Mouse (Mus musculus) natural killer cell, adult 2 months (primary cell): ENCODE measurements at regions not wholly inside any gene's neighbourhood (a gene's known extent, or its start where the extent isn't known, plus 50 kb on each side); places are given as distances from the start of the nearest gene placed in this dataset.

ENCODE experiments used
- DNase-seq, 2 experiments: peaks; one replicate each; pipeline ENCODE4 v3.0.0; 2022; ENCODE audit warnings: low spot score in 2 of 2

- DNase-seq = peak in 1 of 2 experiments; percentile 7
These were observed 53.3 kb upstream of the Prkcq start for GRCm38 (mm10) chr2:11118625-11119024.

DNA sequence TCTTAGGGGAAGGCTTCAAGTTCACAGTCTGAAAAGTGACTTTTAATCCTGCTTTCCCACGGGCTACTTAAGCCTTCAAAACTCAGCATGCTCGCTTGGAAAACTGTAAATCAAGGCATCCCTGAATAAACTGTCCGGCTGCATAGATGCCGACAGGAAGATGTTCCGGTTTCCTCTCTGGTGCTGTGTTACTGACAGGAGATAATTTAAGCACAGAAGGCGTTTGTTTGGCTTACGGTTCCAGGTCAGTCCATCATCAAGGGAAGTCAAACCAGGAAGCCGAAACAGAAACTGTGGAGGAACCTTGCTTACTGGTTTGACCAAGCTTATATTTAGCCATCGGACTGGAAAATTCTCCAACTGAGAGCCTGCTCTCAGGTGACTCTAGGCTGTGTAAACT, 52.6 kb upstream of the Prkcq start:
- DNase-seq = no peak
